Mouse (Mus musculus): ENCODE measurements around the gene Arfgap3.
"Not testable (repeated sequence)": the region's sequence is repeated elsewhere in the genome, so short reads cannot be mapped to it uniquely, and the experiment has no call there.

Gene Arfgap3

GRCm38 (mm10) chr15:83294954-83295353, 55.1 kb downstream of the Arfgap3 start:
- no peak for DNase-seq (ENCODE audit: low read depth, low spot score)

- no peak for DNase-seq (ENCODE audit: low read depth, low spot score)
Observed at GRCm38 (mm10) chr15:83293706-83294645, 56.1 kb downstream of the Arfgap3 start.

GRCm38 (mm10) chr15:83293144-83293543, 56.9 kb downstream of the Arfgap3 start:
- no peak for DNase-seq (ENCODE audit: low read depth, low spot score)

GRCm38 (mm10) chr15:83292261-83293056, 57.6 kb downstream of the Arfgap3 start:
- no peak for DNase-seq (ENCODE audit: low read depth, low spot score)

GRCm38 (mm10) chr15:83290899-83291298, 59.1 kb downstream of the Arfgap3 start:
- DNase-seq (ENCODE audit: low read depth, low spot score) = no peak

- DNase-seq (ENCODE audit: low read depth, low spot score) = peak; percentile 45
Observed at GRCm38 (mm10) chr15:83284828-83285227, 65.2 kb downstream of the Arfgap3 start.

- DNase-seq (ENCODE audit: low read depth, low spot score) = peak; percentile 25
Observed at GRCm38 (mm10) chr15:83282397-83282796, 67.7 kb downstream of the Arfgap3 start.

GRCm38 (mm10) chr15:83281303-83281702, 68.7 kb downstream of the Arfgap3 start:
- peak; percentile 47 for DNase-seq (ENCODE audit: low read depth, low spot score)

- peak; percentile 79 for DNase-seq (ENCODE audit: low read depth, low spot score)
Observed at GRCm38 (mm10) chr15:83278579-83278978, 71.5 kb downstream of the Arfgap3 start.

GRCm38 (mm10) chr15:83277451-83277850, 72.6 kb downstream of the Arfgap3 start:
- DNase-seq (ENCODE audit: low read depth, low spot score) = no peak

GRCm38 (mm10) chr15:83274237-83274636, 75.8 kb downstream of the Arfgap3 start:
- not testable (repeated sequence) for DNase-seq (ENCODE audit: low read depth, low spot score)

GRCm38 (mm10) chr15:83273017-83273416, 77.0 kb downstream of the Arfgap3 start:
- no peak for DNase-seq (ENCODE audit: low read depth, low spot score)

GRCm38 (mm10) chr15:83271221-83271620, 78.8 kb downstream of the Arfgap3 start:
- DNase-seq (ENCODE audit: low read depth, low spot score) = peak; percentile 64

GRCm38 (mm10) chr15:83269985-83270384, 80.1 kb downstream of the Arfgap3 start:
- DNase-seq (ENCODE audit: low read depth, low spot score) = not testable (repeated sequence)

GRCm38 (mm10) chr15:83268428-83268827, 81.6 kb downstream of the Arfgap3 start:
- DNase-seq (ENCODE audit: low read depth, low spot score) = not testable (repeated sequence)

- DNase-seq (ENCODE audit: low read depth, low spot score) = peak; percentile 84
Observed at GRCm38 (mm10) chr15:83265269-83265668, 84.8 kb downstream of the Arfgap3 start.

- DNase-seq (ENCODE audit: low read depth, low spot score) = no peak
Observed at GRCm38 (mm10) chr15:83263405-83263804, 86.6 kb downstream of the Arfgap3 start.

- DNase-seq (ENCODE audit: low read depth, low spot score) = no peak
Observed at GRCm38 (mm10) chr15:83257906-83258305, 92.1 kb downstream of the Arfgap3 start.

GRCm38 (mm10) chr15:83256491-83256890, 93.6 kb downstream of the Arfgap3 start:
- DNase-seq (ENCODE audit: low read depth, low spot score) = no peak

- DNase-seq (ENCODE audit: low read depth, low spot score) = no peak
Observed at GRCm38 (mm10) chr15:83255944-83256343, 94.1 kb downstream of the Arfgap3 start.

- peak; percentile 74 for DNase-seq (ENCODE audit: low read depth, low spot score)
Observed at GRCm38 (mm10) chr15:83255191-83255782, 94.8 kb downstream of the Arfgap3 start.

All from ZHBTc4 (cell line).